Mouse (Mus musculus): ENCODE results near the gene Cd4.

Cd4 gene

DNA sequence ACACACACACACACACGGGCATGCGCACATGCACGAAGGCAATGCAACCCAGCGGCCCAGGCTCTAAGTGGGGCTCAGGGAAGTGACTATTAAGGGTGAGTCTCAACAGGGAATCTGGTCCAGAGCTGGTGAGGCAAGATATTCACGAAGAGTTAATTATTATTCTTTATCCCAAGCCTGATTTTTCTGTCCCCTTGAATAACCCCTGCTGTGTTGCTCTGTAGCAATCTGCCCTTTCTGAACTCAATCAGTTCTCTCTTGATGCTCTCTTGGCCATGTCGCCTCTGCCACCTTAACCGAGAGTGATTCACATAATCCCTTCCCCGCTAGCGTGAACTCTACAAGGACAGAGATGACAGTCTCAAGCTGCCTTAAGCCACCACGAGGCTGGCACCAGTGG is 4.7 kb downstream of the Cd4 start:
- no peak for DNase-seq

DNA sequence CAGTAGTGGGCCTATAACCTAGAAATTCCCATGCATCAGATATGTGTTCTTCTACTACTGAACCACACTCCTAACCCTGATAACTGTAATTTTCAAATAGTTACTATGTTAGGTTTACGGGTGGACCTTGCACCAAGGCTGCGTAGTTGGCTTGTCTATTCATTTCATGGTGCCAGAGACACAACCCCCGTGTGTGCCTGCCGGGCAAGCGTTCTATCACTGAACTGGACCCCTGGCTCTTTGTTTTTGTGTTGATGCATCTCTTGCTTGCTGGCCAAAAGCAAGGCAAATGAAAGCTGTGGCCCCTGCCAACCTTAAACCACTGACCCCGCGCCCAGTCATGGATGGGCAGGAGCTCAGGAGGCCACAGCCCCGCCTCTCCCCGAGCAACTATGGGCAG is 6.2 kb downstream of the Cd4 start:
- no peak for DNase-seq

DNA sequence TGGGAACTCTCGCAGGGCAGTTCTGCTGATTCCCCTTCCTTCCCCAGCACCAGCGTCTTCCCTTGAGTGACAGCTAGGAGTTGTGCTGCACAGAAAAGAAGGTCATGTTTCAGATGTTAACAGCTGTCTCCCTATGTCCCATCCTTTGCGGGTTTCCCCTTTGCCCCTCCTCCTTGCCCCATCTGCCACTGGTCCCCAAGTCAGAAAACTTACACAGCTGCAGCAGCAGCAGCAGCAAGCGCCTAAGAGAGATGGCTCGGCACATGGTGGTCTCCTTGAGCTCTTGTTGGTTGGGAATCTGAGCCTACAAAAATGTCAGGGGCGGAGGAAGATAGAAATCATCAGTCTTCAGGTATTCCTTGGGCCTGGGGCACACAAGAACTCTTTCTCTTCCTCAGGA is 8.6 kb downstream of the Cd4 start:
- DNase-seq, result no peak

DNA sequence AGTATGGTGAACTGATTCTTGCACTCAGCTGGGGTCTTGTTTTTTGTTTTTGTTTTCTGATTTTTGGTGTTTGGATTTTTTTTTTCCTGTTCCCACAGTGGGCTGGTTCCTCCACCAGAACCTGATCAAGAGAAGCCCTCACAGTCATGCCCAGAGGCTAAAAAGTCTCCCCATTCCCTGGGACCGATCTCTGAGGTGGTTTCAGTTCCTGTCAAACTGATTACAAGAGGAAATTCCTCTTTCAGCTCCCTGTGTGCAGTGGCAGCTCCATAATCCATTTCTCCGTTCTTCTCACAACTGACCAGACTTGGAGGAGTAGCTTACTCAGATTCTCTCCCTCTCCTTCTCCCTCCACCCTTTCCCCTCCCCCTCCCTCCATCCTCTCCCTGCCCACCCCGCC is 13.7 kb downstream of the Cd4 start:
- no peak for DNase-seq

DNA sequence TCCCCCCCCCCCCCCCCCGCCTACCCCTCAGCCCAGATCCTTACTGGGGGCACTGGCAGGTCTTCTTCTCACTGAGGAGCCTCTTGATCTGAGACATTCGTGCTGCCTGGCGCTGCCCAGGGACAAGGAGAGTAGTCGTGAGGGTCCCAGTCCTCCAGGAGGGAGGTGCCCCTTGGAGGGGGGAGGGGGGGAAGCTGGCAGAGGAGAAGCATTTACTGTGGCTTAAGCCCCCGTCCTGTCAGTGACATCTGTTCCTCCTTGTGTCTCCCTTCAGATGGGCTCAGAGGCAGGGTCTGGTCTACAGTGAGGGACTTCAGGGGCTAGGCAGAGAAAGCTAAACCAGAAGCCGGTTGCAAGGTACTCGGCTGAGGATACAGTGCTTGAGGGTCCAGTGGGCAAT is 21.5 kb downstream of the Cd4 start:
- no peak for DNase-seq

DNA sequence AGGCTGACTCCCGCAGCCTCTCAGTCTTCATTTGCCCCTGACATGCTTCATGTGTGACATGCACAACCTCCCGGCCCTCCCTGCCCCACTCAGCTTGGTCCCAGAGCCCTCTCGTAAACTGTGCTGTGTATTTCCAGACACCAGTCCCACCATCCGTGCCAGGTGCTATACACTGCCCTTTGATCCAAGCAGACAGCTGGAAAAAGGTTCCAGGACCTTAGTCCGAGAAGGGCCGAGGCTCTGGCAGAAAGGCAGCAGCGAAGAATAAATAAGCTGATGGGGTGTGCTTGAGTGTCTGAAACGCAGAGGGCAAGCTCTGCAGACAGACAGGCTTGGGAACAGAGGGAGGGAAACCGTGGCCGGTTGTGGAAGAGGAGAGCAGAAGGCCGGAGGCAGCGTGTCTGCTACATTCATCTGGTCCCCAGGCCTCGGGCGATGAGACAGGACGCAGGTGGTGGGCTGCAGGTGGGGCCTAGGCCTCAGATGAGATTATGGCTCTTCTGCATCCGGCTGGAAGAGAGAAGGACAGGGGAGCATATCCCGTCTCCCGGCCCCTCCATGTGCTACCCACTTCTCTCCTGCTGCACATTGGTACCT is 22.2 kb downstream of the Cd4 start:
- no peak for DNase-seq

DNA sequence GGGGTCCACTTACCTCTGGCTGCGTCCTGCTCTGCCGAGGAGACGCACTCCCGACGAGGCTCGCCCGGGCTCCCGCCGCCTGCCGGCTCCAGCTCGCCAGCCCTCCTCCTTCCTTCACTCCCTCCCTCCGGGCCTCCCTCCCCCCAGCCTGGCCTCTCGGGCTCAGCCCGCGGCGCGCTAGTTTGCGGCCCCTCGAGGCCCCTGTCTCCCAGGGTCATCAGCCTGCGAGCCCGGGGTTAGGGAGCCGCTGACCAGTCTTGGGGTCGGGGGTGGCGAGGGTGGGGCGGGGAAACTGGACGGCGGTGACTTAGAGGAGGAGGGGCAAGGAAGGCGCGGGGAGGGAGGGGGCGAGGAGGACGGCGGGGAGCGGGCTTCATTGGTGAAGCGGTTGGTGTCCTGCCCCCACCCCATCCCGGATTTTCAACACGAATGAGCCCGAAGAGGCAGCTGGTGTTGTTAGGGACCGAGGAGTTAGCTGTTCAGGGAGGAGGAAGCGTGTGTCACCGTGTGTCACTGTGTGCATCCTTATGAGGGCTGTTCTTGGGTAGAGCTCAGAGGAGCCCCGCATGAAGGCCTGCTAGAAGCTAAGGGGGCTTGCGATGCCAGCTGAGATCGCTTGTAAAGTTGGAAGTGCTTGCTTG is 24.2 kb downstream of the Cd4 start, which contains the start of gene Gpr162:
Gene Gpr162 (minus strand): TSS at position 326 of the 641 bp plus-strand sequence.
- DNase-seq, result peak; percentile 42 to 45

DNA sequence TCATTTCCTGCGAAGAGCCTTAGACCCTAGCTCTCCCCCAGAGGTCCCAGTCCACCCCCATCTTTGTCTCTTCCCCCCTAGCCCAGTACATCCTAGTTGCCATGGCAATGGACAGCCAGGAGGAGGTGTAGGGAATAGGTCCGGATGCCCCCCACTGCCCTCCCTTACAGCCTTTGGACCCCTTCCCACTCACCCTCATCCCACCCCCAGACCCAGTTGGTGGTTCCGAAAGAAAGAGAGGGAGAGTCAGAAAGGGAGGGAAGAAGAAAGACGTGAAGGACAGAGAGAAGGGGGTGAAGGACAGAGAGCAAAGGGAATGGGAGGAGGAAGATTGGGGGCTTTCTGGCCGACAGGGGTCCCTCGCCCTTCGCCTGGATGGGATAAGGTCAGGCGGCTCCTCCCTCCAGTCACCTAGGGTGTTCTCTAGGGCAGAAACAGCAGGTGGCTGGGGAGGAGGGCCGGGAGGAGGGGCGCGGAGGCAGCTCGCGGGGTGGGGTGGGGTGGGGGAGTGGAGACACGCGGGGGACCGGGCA is 24.8 kb downstream of the Cd4 start:
- DNase-seq, result no peak

DNA sequence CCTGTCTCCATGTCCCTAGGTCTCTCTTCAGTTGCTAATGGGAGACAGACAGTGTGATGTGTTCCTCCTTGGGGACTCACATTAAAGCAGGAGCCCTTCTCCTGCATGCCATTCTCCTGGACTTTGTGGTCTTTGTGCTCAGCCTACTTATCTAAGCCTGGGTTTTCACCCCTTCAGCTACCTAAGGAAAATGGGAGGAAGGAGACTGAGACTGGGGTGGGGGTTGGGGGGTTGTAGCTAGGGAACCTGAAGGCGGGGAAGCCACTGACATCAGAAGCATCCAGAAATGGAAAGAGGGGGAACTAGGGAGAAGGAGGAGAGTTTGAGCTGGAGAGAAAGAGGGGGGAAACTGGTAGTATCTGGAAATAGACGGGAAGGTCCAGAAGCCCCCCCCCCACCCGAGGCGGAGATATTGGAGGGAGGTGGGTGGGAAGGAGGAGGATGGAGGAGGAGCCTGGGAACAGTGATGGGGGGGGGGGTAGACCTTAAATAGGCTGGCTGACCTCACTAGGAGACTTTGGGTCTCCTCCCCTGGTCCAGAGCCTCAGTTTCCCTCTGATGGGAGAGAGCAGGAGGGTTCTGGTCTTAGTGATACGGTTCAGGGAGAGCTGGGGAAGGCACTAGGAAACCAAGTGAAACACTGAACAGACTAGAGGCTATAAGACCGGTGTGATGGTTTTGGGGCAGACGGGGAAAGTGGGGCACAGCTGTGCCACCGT is 25.5 kb downstream of the Cd4 start:
- DNase-seq, result no peak

DNA sequence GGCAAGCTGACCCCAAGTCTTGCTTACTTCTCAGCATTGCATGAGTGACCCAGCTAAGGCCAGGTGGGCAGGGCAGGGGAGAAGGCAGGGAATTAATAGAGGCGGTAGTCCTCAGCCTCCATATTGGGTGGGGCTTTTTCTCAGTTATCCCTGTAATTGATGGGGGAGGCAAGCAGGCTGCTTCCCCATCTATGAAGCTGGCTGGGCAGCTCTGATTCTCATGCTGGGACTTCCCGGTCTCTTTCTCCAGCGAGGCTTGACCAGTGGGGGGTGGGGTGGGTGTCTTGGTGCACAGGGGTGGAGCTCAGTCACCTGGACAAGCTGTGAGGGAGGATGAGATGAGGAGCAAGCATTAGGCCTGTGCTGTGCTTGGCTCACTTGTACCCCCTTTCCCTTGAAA is 26.2 kb downstream of the Cd4 start:
- DNase-seq, result no peak

DNA sequence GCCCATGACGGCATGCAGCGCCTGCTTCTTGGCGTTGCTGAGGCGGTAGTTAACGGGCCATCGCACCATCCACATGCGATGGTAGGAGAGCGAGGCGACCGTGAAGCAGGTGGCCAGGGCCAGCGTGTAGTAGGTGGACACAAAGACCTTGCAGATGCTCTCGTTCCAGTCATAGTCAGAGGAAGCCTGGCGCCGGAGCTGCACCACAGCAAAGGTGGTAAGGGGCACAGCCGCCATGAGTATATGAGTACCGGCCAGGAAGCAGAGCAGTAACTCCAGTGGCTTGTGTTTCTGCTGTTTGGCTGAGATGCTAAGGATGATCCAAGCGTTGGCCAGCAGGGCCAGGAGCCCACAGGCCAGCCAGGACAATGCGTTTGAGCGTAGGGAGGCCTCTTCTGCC is 26.8 kb downstream of the Cd4 start:
- no peak for DNase-seq

DNA sequence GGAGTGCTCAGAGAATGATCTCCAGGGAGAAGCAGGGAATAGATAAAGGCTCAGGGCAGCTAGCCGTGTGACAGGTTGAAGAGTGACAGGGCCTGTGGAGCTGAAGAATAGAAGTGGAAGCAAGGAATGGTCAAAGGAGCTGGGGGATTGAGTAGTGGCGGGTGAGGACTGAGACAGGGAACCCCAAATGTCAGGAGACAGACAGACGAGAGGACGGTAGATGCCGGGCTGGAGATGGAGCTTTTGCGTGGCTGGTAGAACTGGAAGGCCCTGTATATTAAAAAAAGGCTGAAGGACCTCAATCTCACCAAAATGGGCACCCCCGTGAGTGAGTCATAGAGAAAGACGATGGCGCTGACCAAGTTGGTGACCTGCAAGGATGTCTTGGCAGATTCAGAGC is 27.5 kb downstream of the Cd4 start:
- no peak for DNase-seq

DNA sequence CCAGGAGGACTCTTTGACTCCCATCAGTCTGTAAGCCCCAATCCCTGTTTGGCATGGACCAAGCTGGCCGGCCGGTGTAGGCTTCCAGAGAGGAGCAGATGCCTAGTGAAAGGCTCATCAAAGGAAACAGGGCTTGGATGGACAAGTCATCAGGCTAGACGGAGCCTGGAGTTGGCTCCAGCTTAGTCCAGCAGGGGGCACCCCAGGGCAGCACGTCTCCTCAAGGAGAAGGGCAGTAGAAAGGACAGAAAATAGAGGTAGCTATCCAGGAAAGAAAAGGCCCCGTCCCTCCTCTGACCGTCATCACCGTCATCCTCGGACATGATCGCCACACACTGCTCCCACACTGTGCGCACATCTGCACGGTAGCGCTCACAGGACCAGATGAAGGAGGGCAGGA is 28.3 kb downstream of the Cd4 start:
- peak; percentile 91 to 92 for DNase-seq

DNA sequence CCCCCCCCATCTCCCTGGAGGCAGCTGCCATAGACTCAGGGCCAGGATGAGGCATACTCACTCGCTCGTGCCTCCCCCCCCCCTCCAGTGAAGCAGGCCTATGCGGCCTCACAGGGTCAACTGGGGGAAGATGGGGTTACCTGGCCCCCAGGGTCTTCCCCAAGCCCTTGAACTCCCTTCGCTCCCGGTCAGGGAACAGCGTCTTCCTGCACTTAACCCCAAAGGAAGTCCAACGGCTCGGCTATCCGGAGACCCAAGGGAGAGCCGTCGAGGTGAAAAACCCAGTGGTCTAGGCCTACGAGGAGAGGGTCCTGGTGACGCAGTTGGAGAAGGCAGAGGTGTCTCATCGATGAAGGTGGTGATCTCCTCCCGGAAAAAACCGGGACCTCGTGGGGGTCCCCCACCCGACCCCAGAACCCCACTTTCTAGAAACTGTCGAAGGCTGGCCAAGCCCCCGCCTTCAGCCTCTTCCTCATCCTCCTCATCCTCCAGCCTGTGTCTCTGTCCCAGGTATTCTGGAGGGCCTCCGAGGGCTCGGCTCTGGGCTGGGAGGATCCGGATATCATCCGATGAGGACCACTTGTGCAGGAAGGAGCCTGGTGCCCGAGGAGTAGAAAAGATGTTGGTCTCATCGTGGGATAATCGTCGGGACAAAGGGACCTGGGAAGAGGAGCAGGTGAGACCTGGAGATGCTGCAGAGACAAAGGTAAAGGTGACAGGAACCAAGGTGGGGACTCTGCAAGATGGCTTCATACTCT is 29.3 kb downstream of the Cd4 start:
- no peak for DNase-seq

DNA sequence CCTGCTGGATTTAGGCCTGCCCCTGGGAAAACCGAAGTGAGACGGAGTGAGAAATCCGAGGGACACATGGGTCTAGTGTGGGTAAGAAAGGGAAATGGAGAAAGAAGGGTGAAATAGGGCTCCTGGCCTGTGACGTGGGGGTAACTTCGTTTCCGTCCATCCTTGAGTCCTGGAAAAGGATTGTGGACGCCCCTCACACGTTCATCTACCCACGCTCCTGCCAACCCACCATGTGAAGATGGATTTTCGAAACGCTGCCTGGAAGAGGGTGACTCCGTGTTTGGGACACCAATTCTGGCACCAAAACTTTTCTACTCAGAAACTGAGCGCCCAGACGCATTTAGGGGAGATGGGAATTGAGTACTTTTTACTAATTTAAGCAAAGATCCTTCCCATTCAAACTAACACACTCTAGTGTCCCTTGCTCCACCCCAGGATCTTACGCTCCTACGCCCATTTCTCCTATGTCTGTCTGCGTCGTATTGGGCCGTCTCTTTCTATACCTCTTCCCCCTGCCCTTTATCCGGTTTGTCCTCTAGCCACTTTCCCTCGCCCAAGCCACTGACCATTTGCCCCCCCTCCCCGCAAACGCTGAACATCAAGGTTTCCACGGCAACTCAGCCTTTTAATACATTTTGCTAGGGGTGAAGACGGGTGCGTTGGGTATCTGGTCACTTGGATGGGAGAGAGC is 30.0 kb downstream of the Cd4 start:
- no peak for DNase-seq

DNA sequence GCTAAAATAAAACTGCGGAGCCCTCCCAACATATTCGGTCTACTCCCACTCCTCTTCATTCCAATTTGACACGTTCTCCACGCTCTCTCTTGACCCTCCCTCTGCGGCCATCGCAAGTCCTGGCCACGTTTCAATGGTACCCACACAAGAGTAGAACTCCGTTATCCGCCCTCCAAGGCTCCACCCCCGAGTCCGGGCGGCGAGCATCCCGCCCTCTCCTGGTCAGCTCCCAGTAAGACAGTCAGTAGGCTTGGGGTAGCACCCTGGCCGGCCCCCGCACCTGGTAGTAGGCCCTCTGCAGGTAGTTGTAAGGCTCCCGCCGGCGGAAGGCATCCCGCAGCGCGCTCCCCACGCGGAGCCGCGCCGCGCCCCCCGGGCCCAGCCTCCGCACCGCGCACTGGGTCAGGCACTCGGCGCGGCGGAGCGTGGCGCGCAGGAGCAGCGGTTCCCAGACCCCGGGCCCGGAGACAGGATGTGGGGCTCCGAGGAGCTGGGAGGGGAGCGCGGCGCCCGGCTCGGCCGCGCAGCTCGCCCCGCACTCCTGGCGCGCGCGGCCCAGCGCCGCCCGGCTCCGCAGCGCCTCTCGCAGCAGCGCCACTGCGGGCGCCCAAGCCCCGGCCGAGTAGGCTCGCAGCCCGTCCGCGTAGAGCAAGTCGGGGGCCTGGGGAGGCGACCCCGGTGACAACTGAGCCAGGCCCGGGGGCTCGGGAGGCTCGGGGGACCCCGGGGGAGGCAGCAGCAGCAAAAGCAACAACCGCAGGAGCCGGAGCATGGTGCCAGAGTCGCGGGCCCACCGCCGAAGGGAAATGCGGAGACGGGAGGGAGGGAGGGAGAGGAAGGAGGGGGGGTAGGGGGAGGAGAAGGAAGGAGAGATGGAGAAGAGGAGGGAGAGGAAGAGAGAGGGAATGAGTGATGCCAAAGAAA is 30.8 kb downstream of the Cd4 start, which contains the start of gene P3h3:
Gene P3h3 (minus strand): TSS at position 837 of the 924 bp plus-strand sequence.
- DNase-seq, result peak; percentile 80 to 83

DNA sequence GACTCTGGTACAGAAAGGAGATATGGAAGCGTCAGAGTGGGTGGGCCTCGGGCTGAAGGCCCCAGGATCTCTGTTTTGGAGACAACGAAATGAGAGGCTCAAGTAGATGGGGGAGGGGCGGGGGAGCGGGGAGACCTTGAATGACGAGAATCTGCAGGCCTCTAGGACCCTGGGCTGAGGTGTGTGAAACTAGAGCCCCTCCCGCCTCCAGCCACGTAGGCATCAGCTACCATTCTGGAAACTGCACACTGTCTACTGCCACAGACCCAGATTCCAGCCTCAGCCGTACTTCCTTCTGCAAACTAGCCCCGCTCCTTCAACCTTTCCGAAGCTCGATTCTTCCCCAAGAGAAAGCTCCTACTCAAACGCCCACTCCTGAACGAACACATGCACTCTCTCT is 31.7 kb downstream of the Cd4 start:
- no peak for DNase-seq

DNA sequence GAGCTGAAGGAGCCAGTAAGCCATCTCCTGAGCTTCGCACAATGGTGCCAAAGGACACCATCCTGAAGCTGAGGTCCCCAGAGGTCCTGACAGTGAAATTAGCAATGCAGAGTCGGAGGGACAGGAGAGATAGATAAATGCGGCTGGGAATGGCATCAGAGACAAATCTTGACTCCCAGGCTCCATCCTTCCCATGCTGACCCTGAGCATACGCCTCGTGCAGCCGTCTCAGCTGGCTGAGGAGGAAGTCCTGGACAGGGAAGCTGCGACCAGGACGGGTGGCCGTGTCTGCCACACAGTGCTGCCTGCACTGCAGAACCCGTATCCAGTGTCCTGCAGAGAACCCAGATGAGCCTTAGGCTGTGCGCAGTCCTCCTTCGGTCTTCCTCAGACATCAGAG is 33.4 kb downstream of the Cd4 start:
- DNase-seq, result no peak

DNA sequence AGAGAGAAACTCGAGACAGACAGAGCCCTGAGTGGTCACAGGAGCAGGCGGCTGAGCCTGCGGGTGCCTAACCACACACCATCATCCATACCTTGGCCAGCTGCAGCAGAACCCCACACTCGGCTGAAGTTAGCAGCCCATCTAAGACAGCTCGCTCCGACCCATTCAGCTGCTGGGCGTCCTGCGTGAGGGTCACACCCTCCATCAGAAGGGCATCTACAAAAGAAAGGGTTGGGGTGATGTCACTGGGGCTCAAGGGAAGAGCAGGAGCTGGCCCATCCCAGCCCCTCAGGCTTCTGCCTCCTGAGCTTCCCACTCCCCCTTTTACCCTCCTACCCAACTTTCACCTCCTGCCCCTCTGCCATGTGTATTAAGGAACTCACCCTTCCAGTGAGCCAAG is 37.5 kb downstream of the Cd4 start:
- no peak for DNase-seq

DNA sequence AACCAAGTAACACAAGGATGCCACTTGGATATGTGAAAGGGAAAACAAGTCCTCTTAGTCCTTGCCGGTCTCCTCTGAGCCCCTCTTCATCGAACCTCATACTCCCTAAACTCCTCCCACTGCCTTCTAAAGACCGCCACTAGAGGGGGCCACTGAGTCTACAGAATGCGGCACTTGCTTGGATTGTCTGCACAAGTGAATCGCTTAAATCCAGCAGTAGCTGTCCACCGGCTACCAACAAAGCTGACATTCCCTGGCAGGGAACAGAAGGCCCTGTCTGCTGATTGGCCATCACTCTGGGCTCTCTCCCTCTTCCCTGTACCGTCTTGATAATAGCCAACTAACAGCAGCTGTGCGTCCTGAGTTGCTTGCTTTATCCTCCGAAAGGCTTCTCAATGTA is 40.7 kb downstream of the Cd4 start:
- DNase-seq, result peak; percentile 97
